Mouse (Mus musculus): ENCODE measurements around the gene Btla. TPM values are rescaled to one million over a fixed set of nuclear protein-coding genes. Genes with fewer than 3 reads are reported as not detected.

Gene Btla
- polyA plus RNA-seq, 1 experiment from 2014 or later, result 0.91 TPM

Other genes with a start within 250 kb of the Btla start
- 61.3 and 62.1 TPM in 2 replicates for gene Ccdc80, start 130.9 kb upstream of the Btla start, polyA plus RNA-seq (2015; fragmentation: Nextera tagmentation; extraction: Ambion mirVana)
- 26.4 and 28.2 TPM in 2 replicates for gene Slc35a5, start 65.6 kb upstream of the Btla start, polyA plus RNA-seq (2015; fragmentation: Nextera tagmentation; extraction: Ambion mirVana)
- gene Atg3, start 65.5 kb upstream of the Btla start, polyA plus RNA-seq (2015; fragmentation: Nextera tagmentation; extraction: Ambion mirVana), result 37.4 and 41.4 TPM in 2 replicates
- gene Cd200, start 184.7 kb downstream of the Btla start, polyA plus RNA-seq (2015; fragmentation: Nextera tagmentation; extraction: Ambion mirVana), result 34.4 and 35.4 TPM in 2 replicates

Measured in intestine, embryonic 16.5 days (tissue).